Mouse (Mus musculus) kidney, postnatal 0 days (tissue): Measurements from ENCODE around the gene Asic3. TPM values are rescaled to one million over a fixed set of nuclear protein-coding genes. Genes with fewer than 3 reads are reported as not detected.

Experiments
- ATAC-seq: fragments of 200-750 bp; cut with Nextera tagmentation; replicated peaks from 2 replicates; pipeline ENCODE4 v1.8.0; 2017; ENCODE audit warnings: low read depth, moderate number of reproducible peaks, moderate TSS enrichment, moderate library complexity; ENCODE audit not compliant: low FRiP score
- DNase-seq: peaks from one replicate; pipeline ENCODE4 v3.0.0-alpha.2; 2016; ENCODE audit warnings: low spot score
- H3K27ac ChIP-seq: fragments of 300-500 bp; sonication (generic); 2 replicates; pipeline ENCODE4 v1.5.1; 2014; ENCODE audit warnings: mild to moderate bottlenecking
- H3K27me3 ChIP-seq: fragments of 300-500 bp; sonication (generic); 2 replicates; pipeline ENCODE4 v1.6.1; 2014; ENCODE audit warnings: low read length, mixed read lengths; ENCODE audit not compliant: insufficient read depth
- H3K36me3 ChIP-seq: fragments of 300-500 bp; sonication (generic); 2 replicates; pipeline ENCODE4 v1.6.1; 2014; ENCODE audit warnings: low read length, mixed read lengths; ENCODE audit not compliant: insufficient read depth
- H3K4me1 ChIP-seq: fragments of 300-500 bp; sonication (generic); replicated peaks from 2 replicates; pipeline ENCODE4 v1.6.1; 2014; ENCODE audit warnings: antibody characterized with exemption, low read length, mixed read lengths; ENCODE audit not compliant: insufficient read depth
- H3K4me2 ChIP-seq: fragments of 300-500 bp; sonication (generic); 2 replicates; pipeline ENCODE4 v1.6.1; 2014; ENCODE audit warnings: mild to moderate bottlenecking, low read length, moderate library complexity, mixed read lengths
- H3K4me3 ChIP-seq: fragments of 300-500 bp; sonication (generic); replicated peaks from 2 replicates; pipeline ENCODE4 v1.5.1; 2014; ENCODE audit warnings: low read depth, low read length
- H3K9ac ChIP-seq: fragments of 300-500 bp; sonication (generic); 2 replicates; pipeline ENCODE4 v1.6.1; 2014; ENCODE audit warnings: low read depth, low read length
- H3K9me3 ChIP-seq: fragments of 300-500 bp; sonication (generic); replicated peaks from 2 replicates; pipeline ENCODE4 v1.6.1; 2016; ENCODE audit warnings: low read length, inconsistent platforms, mixed read lengths
- CTCF ChIP-seq: IDR thresholded peaks from 2 replicates; pipeline ENCODE4 v1.5.1; 2016; ENCODE audit warnings: antibody characterized with exemption, low read depth, mild to moderate bottlenecking, moderate library complexity
- WGBS: fragments of 180-500 bp; shearing (Covaris S2); extraction: QIAGEN DNeasy Blood & Tissue Kit; methylation state at CpG from one replicate; pipeline ENCODE4 v1.1.7; 2014; 5-methylcytosine and 5-hydroxymethylcytosine counted together
- polyA plus RNA-seq: library from polyadenylated mRNA; unstranded; fragments of >200 nt; fragmentation: Nextera tagmentation; extraction: Ambion mirVana; gene quantifications from 2 replicates; pipeline ENCODE4 v1.2.1, GENCODE M21; 2015

The Asic3 gene
- polyA plus RNA-seq, 1 experiment from 2014 or later: 0.46 TPM

GRCm38 (mm10) chr5:24400362-24400761, 12.8 kb upstream of the Asic3 start:
- Histone ChIP-seq H3K36me3 (peaks cover 17% of the 10 kb centered on the region), H3K4me2 (no peak overlapping the region), H3K9me3 (no peaks in the 10 kb centered on the region), H3K4me1 (no peaks in the 10 kb centered on the region), H3K9ac (no peak overlapping the region), H3K4me3 (no peak overlapping the region), H3K27me3 (no peaks in the 10 kb centered on the region), H3K27ac (no peak overlapping the region)
- DNase-seq (no peak), ATAC-seq (no peak)
- WGBS: 89% methylated on average over 11 of the region's 11 CpGs
- no peak for TF ChIP-seq CTCF

GRCm38 (mm10) chr5:24400911-24401605, 12.1 kb upstream of the Asic3 start:
- no peak for TF ChIP-seq CTCF
- no peaks in the 10 kb centered on the region for H3K9me3 ChIP-seq
- no peaks in the 10 kb centered on the region for H3K27me3 ChIP-seq
- H3K9ac ChIP-seq: no peak overlapping the region
- H3K27ac ChIP-seq: no peak overlapping the region
- ATAC-seq: no peak
- no peak overlapping the region for H3K4me3 ChIP-seq
- peaks cover 23% of the 10 kb centered on the region for H3K36me3 ChIP-seq
- no peak overlapping the region for H3K4me2 ChIP-seq
- DNase-seq: no peak
- H3K4me1 ChIP-seq: no peaks in the 10 kb centered on the region
- WGBS: 92% methylated on average over 5 of the region's 5 CpGs

- H3K9me3 ChIP-seq: no peaks in the 10 kb centered on the region
- H3K4me1 ChIP-seq: no peaks in the 10 kb centered on the region
- H3K27me3 ChIP-seq: no peaks in the 10 kb centered on the region
- no peak overlapping the region for H3K9ac ChIP-seq
- no peak overlapping the region for H3K27ac ChIP-seq
- ATAC-seq (no peak), DNase-seq (no peak)
- WGBS: 76% methylated on average over 9 of the region's 9 CpGs
- TF ChIP-seq CTCF: no peak
- H3K4me2 ChIP-seq: no peak overlapping the region
- H3K4me3 ChIP-seq: no peak overlapping the region
- peaks cover 29% of the 10 kb centered on the region for H3K36me3 ChIP-seq
Measured at GRCm38 (mm10) chr5:24401969-24402368, 11.2 kb upstream of the Asic3 start.

DNA sequence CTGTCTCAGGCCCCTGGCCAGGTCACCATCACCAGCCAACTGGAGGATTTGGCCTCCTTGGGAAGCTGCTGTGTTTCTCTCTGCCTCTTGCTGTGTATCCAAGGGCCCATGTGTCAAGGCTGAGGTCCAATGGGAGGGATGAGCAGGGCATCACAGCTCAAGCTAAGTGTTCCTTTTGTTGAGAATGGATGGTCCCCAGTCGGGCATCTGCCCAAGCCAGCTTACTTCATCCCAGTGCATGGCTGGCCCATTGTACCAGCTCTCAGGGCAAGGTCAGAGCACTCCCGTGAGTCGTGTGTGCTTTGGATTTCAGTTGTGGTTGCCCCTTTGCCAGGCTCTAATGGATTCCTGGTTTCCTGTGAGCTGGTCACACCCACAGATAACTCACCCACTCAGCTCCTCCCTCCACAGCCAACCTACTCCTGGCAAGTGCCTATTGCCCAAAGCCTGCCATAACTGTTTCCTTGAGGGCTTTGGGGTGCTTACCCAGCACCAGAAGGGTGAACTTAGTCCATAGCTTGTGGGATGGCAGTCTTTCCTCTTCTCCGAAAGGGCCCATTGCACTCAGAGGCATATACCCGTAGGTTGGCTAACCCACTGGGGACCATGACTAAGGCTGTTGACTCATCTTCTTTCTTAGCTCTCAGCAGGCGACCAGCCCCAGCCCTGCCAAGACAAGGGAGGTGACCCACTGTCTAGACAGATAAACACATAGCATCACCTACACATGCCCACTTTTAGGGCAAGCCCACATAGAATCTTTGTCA, 8.4 kb upstream of the Asic3 start:
- Histone ChIP-seq H3K4me2 (no peak overlapping the region), H3K4me1 (no peaks in the 10 kb centered on the region), H3K36me3 (peaks cover 38% of the 10 kb centered on the region), H3K27me3 (no peaks in the 10 kb centered on the region), H3K4me3 (no peak overlapping the region), H3K9me3 (no peaks in the 10 kb centered on the region), H3K27ac (no peak overlapping the region), H3K9ac (no peak overlapping the region)
- TF ChIP-seq CTCF: no peak
- ATAC-seq (no peak), DNase-seq (no peak)
- 79% methylated on average over 6 of the region's 6 CpGs for WGBS

GRCm38 (mm10) chr5:24405389-24405876, 7.8 kb upstream of the Asic3 start:
- 58% methylated on average over 3 of the region's 3 CpGs for WGBS
- Histone ChIP-seq H3K9me3 (no peaks in the 10 kb centered on the region), H3K4me2 (no peak overlapping the region), H3K9ac (no peak overlapping the region), H3K27ac (no peak overlapping the region), H3K27me3 (no peaks in the 10 kb centered on the region), H3K4me3 (no peak overlapping the region), H3K4me1 (no peaks in the 10 kb centered on the region), H3K36me3 (peaks cover 35% of the 10 kb centered on the region)
- DNase-seq (no peak), ATAC-seq (no peak)
- TF ChIP-seq CTCF: no peak

GRCm38 (mm10) chr5:24408651-24409050, 4.5 kb upstream of the Asic3 start:
- Histone ChIP-seq H3K4me1 (peaks cover 6% of the 10 kb centered on the region), H3K27me3 (no peaks in the 10 kb centered on the region), H3K4me3 (no peak overlapping the region), H3K27ac (no peak overlapping the region), H3K9me3 (no peaks in the 10 kb centered on the region), H3K9ac (no peak overlapping the region), H3K36me3 (peaks cover 24% of the 10 kb centered on the region; the same call in 1 of the 2 replicates), H3K4me2 (no peak overlapping the region)
- DNase-seq (no peak), ATAC-seq (no peak)
- TF ChIP-seq CTCF: no peak
- WGBS: 86% methylated on average over 13 of the region's 13 CpGs
